Mouse (Mus musculus) frontal cortex, adult (tissue): ENCODE results near the gene Smarcc1.
"Not testable (repeated sequence)": the region's sequence is repeated elsewhere in the genome, so short reads cannot be mapped to it uniquely, and the experiment has no call there.

Source experiments
- ATAC-seq: cut with Nextera tagmentation; 2 replicates; pipeline ENCODE4 v1.9.2; 2017; ENCODE audit warnings: mild to moderate bottlenecking, moderate library complexity, mixed read lengths; ENCODE audit not compliant: low TSS enrichment

Smarcc1 gene

GRCm38 (mm10) chr9:110116977-110117778 lies at the start of gene Smarcc1:
TSS of gene Smarcc1 (plus strand) at chr9:110117708.
- ATAC-seq, result peak; percentile 93

DNA sequence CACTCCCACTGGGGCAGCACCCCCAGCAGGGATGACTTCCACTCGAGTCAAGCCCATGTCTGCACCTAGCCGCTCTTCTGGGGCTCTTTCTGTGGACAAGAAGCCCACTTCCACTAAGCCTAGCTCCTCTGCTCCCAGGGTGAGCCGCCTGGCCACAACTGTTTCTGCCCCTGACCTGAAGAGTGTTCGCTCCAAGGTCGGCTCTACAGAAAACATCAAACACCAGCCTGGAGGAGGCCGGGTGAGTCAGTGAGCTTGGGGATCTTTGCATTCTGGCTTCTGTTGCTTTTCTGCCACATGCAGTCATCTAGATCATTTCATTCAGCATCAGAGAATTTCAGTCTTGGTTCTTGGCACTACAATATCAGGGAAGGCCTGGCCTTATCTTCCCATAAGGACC lies 48.8 kb upstream of the Smarcc1 start:
- ATAC-seq, result no peak

DNA sequence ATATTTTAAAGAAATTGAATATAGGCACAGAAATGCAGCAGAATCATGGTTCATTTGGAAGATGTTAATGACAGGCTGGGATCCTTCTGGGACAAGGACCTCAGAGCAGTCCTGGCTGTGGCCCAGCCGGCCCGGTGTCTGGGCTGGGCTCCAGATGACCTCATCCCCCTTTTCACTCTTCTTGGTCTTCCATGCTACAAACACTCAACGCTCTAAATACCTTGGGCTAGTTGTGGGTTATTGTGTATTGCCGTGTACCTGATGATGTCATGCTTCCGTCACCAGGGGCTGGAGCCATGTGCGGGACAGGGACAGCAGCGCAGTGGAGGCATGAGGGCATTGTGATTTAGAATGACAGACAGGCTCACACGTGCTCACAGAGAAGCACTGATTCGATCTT lies 47.1 kb upstream of the Smarcc1 start:
- no peak for ATAC-seq

- peak; percentile 35; the same call in 1 of the 2 replicates for ATAC-seq
These were observed 46.5 kb upstream of the Smarcc1 start for GRCm38 (mm10) chr9:110071011-110071410.

DNA sequence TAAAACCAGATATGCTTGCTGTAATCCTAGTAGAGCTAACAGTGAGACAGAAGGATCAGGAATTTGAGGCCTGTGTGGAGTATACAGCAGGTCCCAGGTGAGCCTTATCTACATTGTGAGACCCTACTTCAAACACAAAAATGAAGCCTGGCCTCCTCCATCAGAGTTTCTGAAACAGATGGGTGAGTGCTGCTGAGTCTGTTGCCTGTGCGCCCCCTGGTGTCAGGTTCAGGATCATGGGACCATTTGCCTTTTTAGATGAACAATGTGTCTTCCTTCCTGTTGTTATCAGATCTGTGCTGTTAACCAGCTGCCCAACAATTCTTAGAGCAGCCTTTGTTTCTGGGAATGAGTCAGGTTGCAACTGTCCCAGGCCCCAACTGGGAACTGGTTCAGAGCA lies 45.7 kb upstream of the Smarcc1 start:
- ATAC-seq, result peak; percentile 68

GRCm38 (mm10) chr9:110076468-110076867 lies 41.0 kb upstream of the Smarcc1 start:
- not testable (repeated sequence) for ATAC-seq

- ATAC-seq, result peak; percentile 44; the same call in 1 of the 2 replicates
These were observed 36.4 kb upstream of the Smarcc1 start for GRCm38 (mm10) chr9:110081066-110081465.

DNA sequence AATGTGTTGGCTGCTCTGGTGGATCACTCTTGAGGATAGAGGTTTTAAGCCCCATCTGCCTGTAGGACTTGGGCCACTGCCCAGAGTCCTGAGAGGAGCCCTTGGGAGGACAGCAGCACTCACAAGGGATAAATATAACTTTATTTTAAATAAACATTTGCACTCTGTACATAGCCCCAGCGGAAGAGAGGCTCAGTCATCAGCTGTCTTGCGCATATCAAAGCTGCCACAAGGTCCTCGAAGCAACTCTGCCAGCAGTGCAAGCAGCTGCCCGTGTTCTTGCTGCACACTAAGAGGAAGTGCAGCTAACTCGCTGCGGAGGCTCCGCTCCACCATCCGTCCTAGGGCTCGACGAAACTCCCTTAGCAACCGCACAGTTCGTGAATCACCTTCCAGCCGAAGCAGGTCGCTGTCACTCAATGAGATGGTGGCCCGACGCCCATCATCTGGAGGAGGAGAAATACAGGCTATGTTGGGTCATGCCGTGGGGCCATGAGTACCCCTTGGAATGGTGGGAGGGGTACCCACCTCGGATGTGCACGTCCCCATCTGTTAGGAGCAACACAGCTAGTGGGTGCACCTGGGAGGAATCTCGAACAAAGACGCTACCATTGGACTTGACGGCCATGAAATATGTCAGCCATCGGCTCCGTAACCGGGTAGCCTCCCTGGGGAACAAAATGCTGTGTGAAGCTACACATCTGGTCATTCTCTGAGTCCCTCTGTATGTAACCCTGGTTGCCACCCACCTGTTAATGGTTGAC lies 33.1 kb upstream of the Smarcc1 start:
- ATAC-seq, result peak; percentile 24

- no peak for ATAC-seq
These were observed 31.8 kb upstream of the Smarcc1 start for GRCm38 (mm10) chr9:110085693-110086092.

DNA sequence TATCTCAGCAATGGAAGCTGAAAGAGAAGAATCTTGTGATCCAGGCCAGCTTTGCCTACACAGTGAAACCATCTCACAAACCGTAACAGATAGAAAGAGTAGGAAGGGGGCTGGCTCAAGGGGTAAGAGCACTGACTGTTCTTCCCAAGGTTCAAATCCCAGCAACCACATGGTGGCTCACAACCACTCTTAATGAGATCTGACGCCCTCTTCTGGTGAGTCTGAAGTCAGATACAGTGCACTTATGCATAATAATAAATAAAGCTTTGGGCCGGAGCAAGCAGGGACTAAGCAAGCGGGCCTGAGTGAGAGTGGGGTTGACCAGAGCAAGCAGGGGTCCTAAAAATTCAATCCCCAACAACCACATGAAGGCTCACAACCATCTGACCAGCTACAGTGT lies 24.2 kb upstream of the Smarcc1 start:
- ATAC-seq, result no peak

DNA sequence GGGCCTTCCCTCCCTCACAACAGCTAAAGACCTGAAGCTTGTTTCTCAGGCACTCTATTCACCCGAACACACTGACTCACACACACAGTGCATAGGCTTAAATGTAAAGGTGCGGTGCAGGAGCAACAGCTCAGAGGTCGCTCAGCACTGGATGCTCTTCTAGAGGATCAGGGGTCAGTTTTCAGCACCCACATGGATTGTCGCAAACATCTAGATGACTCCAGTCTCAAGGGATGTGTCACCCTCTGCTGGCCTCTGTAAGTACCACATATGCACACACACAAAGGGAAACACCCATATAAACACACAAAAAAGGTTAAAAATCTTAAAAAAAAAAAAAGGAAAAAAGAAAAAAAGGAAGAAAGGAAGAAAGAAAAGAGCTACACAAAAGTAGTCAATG lies 22.7 kb upstream of the Smarcc1 start:
- ATAC-seq, result no peak

DNA sequence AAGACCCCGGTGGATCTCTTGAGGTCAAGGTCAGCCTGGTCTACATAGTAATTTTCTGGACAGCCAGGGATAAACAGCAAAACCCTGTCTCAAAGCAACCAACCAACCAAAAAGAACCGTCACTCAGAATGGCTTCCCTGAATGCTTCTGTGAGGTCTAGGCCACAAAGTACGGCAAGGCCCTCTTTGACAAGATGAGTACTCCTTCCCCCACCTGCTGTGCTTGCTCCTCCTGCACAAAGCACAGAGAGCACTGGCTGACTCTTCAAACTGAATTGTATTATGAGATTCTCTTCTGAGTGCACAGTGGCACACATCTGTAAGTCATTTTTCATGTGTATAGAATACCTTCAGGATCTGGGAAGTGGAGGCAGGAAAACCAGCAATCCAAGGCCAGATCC lies 19.7 kb upstream of the Smarcc1 start:
- no peak for ATAC-seq

- ATAC-seq, result peak; percentile 100
These were observed 16.6 kb upstream of the Smarcc1 start for GRCm38 (mm10) chr9:110100627-110101600.

DNA sequence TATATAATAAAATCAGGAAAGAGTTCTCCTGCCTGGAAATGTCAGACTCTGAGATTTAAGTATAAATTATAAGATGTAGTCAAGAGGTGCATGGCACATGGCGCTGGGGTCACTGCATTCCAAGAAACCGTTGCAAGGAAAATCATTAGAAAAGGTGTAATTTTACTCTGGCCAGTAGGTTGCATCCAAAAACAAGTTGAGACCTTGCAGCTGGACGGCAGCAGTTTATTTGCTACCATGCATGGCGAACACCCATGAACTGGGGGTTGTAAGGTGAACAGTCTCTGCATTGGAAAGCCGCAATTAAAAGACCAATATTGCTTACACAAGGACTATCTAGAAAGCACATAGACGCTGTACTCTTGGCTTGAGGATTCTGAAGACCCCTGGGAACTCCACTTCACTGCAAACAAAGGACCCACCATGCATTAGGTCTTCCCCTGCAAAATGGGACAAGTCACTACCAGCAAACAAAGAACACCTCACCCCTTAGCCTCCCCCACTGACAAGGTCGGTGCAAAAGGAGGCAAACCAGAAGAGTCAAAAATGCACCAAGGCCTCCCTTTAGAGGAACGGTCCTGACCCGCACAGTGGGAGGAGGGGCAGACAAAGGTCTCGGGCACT lies 1.0 kb upstream of the Smarcc1 start:
- ATAC-seq, result no peak

GRCm38 (mm10) chr9:110117779-110118139 lies 251 bp downstream of the Smarcc1 start, which contains the start of gene Dhx30:
TSS of gene Dhx30 (minus strand) at chr9:110117830.
- ATAC-seq, result peak; percentile 7; the same call in 1 of the 2 replicates

DNA sequence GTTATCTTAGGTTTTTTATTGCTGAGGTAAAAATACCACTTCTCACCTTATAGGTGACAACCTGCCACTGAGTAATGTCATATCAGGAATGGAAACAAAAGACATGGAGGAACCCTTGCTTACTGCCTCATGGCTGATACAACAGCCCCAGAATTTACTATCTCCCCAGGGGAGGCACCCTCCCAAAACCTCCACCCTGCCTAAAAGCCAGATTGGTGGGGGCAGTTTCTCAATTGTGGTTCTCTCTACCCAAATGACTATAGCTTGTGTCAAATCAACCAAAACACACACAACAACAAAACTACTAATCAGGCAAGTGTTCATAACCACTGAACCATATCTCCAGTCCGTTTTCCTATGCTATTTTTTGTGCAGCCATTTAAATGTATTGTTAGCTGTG lies 741 bp downstream of the Smarcc1 start:
- no peak for ATAC-seq

DNA sequence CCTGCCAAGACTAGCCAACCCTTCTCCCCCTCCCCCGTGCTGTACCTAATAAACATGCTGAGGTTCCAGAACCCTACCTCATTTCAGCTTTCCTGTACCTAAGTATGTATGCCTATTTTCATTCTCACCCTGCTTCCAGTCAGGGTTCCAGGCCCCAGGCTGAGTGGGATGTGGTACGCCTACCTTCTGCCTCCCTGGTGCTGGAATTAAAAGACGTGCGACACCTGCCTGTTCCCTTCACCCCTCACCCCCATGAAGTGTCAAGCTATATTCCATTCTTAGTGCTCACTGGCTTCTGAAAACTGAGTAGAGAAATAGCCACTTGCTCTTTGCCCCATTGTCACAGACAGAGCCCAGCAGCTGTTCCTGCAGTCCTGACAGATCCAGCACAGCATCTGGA lies 3.9 kb downstream of the Smarcc1 start:
- 0 out of 2 replicates have a peak, but pooled peaks have one; percentile 7 for ATAC-seq

DNA sequence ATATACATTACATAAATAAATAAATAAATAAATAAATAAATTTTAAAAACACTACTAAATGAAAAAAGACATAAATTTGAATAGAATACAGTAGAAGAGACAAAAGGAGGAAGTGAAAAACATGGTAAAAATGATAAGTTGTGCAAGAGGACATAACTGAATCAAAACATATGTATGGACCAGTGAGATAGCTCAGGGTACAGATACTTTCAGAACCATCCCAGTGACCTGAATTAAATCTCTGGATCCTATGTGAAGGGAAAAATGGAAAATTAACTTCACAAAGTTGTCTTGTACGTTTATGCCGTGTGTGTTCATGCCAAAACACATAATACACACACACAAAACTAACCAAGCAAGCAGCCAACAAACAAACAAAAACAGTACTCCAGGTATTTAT lies 5.8 kb downstream of the Smarcc1 start:
- no peak for ATAC-seq

DNA sequence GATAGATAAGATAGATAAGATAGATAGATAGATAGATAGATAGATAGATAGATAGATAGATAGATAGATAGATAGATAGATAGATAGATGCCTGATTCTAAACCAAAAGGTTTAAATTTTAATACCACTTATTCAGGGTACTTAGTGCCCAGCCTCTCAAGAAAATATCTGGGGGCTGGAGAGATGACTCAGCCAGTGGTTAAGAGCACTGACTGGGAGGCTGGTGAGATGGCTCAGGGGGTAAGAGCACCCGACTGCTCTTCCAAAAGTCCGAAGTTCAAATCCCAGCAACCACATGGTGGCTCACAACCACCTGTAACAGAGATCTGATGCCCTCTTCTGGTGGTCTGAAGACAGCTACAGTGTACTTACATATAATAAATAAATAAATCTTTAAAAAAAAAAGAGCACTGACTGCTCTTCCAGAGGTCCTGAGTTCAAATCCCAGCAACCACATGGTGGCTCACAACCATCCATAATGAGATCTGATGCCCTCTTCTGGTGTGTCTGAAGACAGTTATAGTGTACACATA lies 6.6 kb downstream of the Smarcc1 start:
- ATAC-seq, result not testable (repeated sequence)

- ATAC-seq, result no peak
These were observed 13.5 kb downstream of the Smarcc1 start for GRCm38 (mm10) chr9:110130896-110131524.
